Mouse (Mus musculus) adrenal gland, postnatal 36 days (tissue): ENCODE data around the gene Nhp2. TPM values are rescaled to one million over a fixed set of nuclear protein-coding genes. Genes with fewer than 3 reads are reported as not detected.
"Not testable (repeated sequence)": the region's sequence is repeated elsewhere in the genome, so short reads cannot be mapped to it uniquely, and the experiment has no call there.

Experiments
- DNase-seq, 2 experiments: peaks; one replicate each; pipeline ENCODE4 v3.0.0; 2021; ENCODE audit warnings: mixed read lengths in 1 of 2
- total RNA-seq, 2 experiments: library from RNA; stranded (reverse); gene quantifications; 2 replicates each; pipeline ENCODE4 v1.2.3; 2021

Gene Nhp2
- total RNA-seq, 2 experiments from 2014 or later = 61.5 to 77.5 TPM

DNA sequence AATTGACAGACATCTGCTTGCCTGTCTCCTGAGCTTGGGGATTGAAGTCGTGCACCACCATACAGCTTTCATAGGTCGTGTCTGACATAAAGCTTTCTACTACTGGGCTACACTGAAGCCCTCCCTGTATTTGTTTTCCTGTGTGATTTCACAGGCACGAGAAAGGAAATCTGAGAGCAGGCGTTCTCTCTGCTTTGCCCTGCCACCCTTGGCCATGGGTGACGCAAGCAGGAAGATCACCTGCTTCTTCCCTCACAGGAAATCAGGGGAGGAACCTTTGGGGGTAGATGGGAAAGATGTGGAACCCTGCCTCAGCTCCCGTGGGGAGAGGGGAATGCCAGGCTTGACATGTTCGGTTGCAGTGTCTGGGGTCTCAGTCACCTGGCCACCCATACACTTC is 38.8 kb downstream of the Nhp2 start:
- no peak for DNase-seq

- peak; percentile 50 to 59 for DNase-seq
These were observed 39.2 kb downstream of the Nhp2 start for GRCm38 (mm10) chr11:51658705-51659104.

DNA sequence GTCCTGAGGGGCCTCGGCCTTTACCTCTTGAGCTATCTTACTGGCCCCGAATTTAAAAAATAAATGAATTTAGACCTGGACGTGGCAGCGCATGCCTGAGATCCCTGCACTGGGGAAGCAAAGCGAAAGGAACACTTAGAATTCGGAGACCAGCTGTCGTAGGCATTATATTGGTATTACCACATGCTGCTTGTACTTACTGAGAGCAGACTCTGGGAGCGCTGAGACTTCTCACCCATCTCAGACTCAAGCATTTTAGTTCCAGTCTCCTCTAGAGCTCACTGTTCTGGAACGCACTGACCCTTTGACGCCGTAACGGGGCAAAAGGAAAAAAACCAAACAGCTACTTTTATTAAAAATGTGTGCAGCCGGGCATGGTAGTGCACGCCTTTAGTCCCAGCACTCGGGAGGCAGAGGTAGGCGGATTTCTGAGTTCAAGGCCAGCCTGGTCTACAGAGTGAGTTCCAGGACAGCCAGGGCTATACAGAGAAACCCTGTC is 42.4 kb downstream of the Nhp2 start:
- no peak for DNase-seq

- no peak for DNase-seq
These were observed 43.1 kb downstream of the Nhp2 start for GRCm38 (mm10) chr11:51662632-51663031.

DNA sequence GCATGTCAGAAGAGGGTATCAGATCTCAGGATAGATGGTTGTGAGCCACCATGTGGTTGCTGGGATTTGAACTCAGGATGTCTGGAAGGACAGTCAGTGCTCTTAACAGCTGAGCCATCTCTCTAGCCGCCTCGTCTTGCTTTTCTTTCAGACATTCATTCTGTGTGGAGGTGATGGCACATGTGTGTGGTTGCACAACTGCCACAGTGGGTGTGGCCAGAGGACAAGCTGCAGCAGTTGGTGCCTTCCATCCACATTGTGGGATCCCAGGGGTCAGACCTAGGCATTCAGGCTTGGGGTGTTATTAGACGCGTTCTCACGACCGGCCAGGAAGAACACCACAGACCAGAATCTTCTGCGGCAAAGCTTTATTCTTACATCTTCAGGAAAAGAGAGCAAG is 45.2 kb downstream of the Nhp2 start:
- DNase-seq = not testable (repeated sequence)

GRCm38 (mm10) chr11:51670846-51671245 is 51.3 kb downstream of the Nhp2 start:
- no peak for DNase-seq

DNA sequence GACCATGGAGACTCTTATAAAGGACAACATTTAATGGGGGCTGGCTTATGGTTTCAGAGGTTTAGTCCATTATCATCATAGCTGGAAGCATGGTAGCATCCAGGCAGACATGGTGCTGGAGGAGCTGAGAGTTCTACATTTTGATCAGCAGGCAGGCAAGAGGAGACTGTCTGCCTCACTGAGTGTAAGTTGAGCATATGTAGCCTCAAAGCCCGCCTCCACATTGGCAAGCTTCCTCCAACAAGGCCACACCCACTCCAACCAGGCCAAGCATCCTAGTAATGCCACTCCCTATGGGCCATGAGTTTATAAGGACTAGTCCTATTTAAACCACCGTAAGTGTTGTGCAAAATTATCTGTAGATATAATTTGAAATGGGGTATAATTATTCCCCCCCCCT is 51.8 kb downstream of the Nhp2 start:
- no peak for DNase-seq

DNA sequence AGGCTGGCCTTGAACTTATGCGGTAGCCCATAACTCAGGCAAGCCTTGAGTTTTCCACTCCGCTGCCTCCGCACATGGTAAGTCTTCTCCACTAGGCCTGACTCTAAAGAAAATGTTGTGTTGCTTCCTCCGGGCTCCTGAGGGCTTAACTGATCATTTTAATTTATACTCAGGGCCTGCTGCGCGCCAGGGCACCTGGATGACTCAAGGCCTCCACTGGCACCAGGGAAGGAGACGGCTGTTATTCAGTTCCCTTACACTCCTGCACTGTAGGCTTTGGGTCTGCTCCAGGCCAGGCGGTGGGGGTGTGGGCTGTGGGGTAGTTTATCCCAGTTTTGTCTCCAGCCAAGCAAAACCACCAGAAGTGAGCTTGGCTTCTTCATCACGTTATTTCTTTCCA is 53.8 kb downstream of the Nhp2 start:
- DNase-seq = peak; percentile 42 to 49

Other genes starting within 250 kb of the Nhp2 start
- 10 to 100 TPM; 20.6 to 26.3 TPM for gene Phykpl, start 35.0 kb upstream of the Nhp2 start, total RNA-seq
- 100 to 1,000 TPM; 315 to 322 TPM for gene Hnrnpab, start 12.9 kb upstream of the Nhp2 start, total RNA-seq
- gene Rmnd5b, start 16.2 kb downstream of the Nhp2 start, total RNA-seq = 10 to 100 TPM; 35.4 to 54.1 TPM
- 1 to 10 TPM; 7.8 to 7.9 TPM for gene N4bp3, start 31.1 kb downstream of the Nhp2 start, total RNA-seq
- gene D930048N14Rik, start 31.2 kb downstream of the Nhp2 start, total RNA-seq = 1 to 10 TPM; 1.1 to 1.3 TPM
- gene 0610009B22Rik, start 69.1 kb downstream of the Nhp2 start, total RNA-seq = 10 to 100 TPM; 52.9 to 65.3 TPM
- gene Sec24a, start 143.9 kb downstream of the Nhp2 start, total RNA-seq = 10 to 100 TPM; 33.9 to 34.9 TPM
- gene Sar1b, start 144.0 kb downstream of the Nhp2 start, total RNA-seq = 100 to 1,000 TPM in 1 of 2 experiments, 10 to 100 TPM in 1; 95.5 to 112 TPM
- gene Jade2, start 237.9 kb downstream of the Nhp2 start, total RNA-seq = 10 to 100 TPM; 17.8 to 18.3 TPM